Mouse (Mus musculus): ENCODE data around the gene Lrrc32. TPM values are rescaled to one million over a fixed set of nuclear protein-coding genes. Genes with fewer than 3 reads are reported as not detected.

The Lrrc32 gene
- polyA plus RNA-seq, 1 experiment from 2014 or later = 8.3 TPM

DNA sequence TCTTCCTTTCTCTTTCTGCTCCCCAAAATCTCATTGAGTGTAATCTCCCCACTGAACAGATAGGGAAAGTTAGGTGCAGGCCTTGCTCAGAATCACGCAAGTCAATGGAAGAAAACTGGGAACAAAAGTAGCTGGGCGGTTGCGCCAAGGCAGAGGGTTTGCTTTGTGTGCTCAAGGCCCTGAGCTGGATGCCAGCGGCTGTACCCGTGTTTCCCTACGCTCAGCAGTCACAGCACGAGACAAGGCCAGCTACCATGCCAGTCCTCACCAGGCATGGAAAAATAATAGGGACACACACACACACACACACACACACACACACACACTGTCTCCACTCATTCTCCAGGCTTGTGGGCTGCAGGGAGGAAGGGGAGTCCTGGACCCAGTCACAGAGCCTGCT, 12.0 kb downstream of the Lrrc32 start:
- H3K36me3 ChIP-seq (ENCODE audit: control insufficient read depth, insufficient read depth) = no peaks in the 10 kb centered on the region
- H3K27me3 ChIP-seq (ENCODE audit: control insufficient read depth, insufficient read depth, low read length) = no peaks in the 10 kb centered on the region
- no peak overlapping the region for H3K9ac ChIP-seq (ENCODE audit: low read length)
- H3K4me2 ChIP-seq (ENCODE audit: low read depth, low read length) = no peak overlapping the region
- peaks cover 16% of the 10 kb centered on the region for H3K4me1 ChIP-seq (ENCODE audit: control insufficient read depth, insufficient read depth, low read length)
- ATAC-seq (replicated peaks; ENCODE audit: extremely low read depth, insufficient read depth, low FRiP score) = no peak
- H3K4me3 ChIP-seq (ENCODE audit: low read length) = no peak overlapping the region
- peak overlapping the region; percentile 39; the same call in 1 of the 2 replicates for H3K27ac ChIP-seq (ENCODE audit: low read length)
- H3K9me3 ChIP-seq (replicated peaks; ENCODE audit: control insufficient read depth, low read length) = no peaks in the 10 kb centered on the region
- 93% methylated on average over 7 of the region's 7 CpGs for WGBS

DNA sequence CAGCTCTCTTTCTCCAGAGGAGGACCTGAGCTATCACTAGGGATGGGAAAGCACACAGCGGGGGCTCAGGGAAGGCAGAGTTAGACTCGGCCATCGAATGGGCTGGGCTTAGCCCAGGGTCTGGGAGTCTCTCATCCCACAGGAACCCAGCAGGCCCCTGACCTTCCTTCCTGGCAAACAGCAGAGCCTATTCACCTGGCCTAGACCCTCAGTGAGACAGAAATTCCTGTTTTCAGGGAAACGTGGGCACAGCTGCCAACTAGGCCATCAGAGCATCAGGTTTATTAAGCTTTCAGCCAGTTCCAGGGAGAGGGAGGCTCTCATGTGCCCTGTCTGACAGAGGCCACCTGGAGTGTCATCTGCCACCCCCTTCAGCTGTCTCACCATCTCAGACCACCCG, 13.8 kb downstream of the Lrrc32 start:
- no peak for ATAC-seq (replicated peaks; ENCODE audit: extremely low read depth, insufficient read depth, low FRiP score)
- H3K36me3 ChIP-seq (ENCODE audit: control insufficient read depth, insufficient read depth) = no peaks in the 10 kb centered on the region
- H3K4me1 ChIP-seq (ENCODE audit: control insufficient read depth, insufficient read depth, low read length) = peaks cover 16% of the 10 kb centered on the region
- H3K9me3 ChIP-seq (replicated peaks; ENCODE audit: control insufficient read depth, low read length) = no peaks in the 10 kb centered on the region
- 45% methylated on average over 5 of the region's 5 CpGs for WGBS
- H3K4me2 ChIP-seq (ENCODE audit: low read depth, low read length) = no peak overlapping the region
- no peak overlapping the region; the same call in 1 of the 2 replicates for H3K27ac ChIP-seq (ENCODE audit: low read length)
- no peaks in the 10 kb centered on the region for H3K27me3 ChIP-seq (ENCODE audit: control insufficient read depth, insufficient read depth, low read length)
- no peak overlapping the region for H3K4me3 ChIP-seq (ENCODE audit: low read length)
- H3K9ac ChIP-seq (ENCODE audit: low read length) = peak overlapping the region; percentile 42; the same call in 1 of the 2 replicates

DNA sequence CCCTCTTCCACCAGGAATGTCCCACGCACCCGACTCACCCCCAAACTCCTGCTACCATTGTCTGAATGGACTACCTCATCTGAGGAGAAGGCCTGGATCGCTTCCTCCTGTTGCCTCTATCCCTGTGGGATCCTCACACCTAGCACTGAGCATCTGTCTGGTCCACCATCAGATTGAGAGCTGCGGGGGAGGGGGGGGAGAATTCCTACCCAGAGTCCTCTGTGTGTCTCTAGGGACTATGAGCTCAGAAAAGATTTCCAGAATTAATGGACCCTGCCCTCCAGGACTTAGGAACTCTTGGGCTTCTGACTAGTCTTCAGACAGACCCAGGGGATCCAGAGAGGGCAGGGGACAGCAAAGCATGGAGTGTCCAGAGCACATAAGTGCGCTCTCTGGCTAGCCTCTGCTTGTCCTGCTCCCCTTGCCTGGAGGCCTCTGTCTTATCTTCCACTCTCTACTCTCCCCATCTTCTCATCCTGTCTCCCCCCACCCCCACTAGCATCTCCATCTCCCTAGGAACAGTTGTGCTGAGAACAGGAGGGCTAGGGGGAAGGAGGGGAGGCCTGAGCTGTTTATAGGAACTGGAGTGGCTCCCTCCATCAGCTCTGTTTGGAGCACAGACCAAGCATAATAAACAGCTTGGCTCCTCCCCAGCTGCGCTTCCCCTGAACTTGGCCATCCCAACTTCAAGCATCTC, 15.0 kb downstream of the Lrrc32 start:
- Histone ChIP-seq H3K36me3 (ENCODE audit: control insufficient read depth, insufficient read depth) (no peaks in the 10 kb centered on the region), H3K4me1 (ENCODE audit: control insufficient read depth, insufficient read depth, low read length) (peaks cover 16% of the 10 kb centered on the region), H3K4me3 (ENCODE audit: low read length) (no peak overlapping the region), H3K4me2 (ENCODE audit: low read depth, low read length) (no peak overlapping the region), H3K9me3 (replicated peaks; ENCODE audit: control insufficient read depth, low read length) (no peaks in the 10 kb centered on the region), H3K9ac (ENCODE audit: low read length) (no peak overlapping the region; the same call in 1 of the 2 replicates), H3K27me3 (ENCODE audit: control insufficient read depth, insufficient read depth, low read length) (no peaks in the 10 kb centered on the region), H3K27ac (ENCODE audit: low read length) (peak overlapping the region; percentile 40)
- peak; percentile 61 for ATAC-seq (replicated peaks; ENCODE audit: extremely low read depth, insufficient read depth, low FRiP score)
- 54% methylated on average over 6 of the region's 6 CpGs for WGBS

DNA sequence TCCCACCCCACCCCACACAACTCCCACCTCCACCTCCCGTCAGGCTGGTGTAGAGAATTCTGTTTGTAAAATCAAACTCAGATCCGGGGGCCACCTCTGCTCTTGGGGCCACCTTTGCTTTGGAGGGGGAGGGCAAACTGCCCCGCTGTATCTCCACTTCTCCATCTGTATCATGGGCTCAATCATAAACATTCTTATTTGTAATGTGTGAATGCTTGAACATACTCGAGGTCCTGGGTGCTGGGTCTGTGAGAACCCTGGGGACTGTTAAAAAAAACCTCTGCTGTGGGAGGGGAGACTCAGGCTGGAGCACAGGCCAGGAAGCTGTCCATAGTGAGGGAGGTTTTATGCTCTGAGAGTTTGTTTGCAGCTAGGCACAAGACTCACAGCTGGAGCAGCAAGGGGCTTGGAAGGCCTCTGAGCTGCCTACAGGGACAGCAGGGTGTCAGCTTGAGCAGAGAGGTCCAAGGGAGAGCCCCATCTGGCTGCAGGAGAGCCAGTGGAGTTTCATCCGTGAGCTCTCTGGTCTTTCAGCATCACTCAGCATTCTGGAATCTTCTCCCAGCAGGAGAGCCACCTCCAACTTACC, 15.7 kb downstream of the Lrrc32 start:
- H3K36me3 ChIP-seq (ENCODE audit: control insufficient read depth, insufficient read depth) = no peaks in the 10 kb centered on the region
- no peak; the same call in 1 of the 2 replicates for ATAC-seq (replicated peaks; ENCODE audit: extremely low read depth, insufficient read depth, low FRiP score)
- peak overlapping the region; percentile 50 for H3K9ac ChIP-seq (ENCODE audit: low read length)
- H3K4me2 ChIP-seq (ENCODE audit: low read depth, low read length) = no peak overlapping the region
- peak overlapping the region; percentile 40 for H3K27ac ChIP-seq (ENCODE audit: low read length)
- WGBS = 30% methylated on average over 5 of the region's 5 CpGs
- no peaks in the 10 kb centered on the region for H3K9me3 ChIP-seq (replicated peaks; ENCODE audit: control insufficient read depth, low read length)
- no peak overlapping the region for H3K4me3 ChIP-seq (ENCODE audit: low read length)
- H3K4me1 ChIP-seq (ENCODE audit: control insufficient read depth, insufficient read depth, low read length) = peaks cover 16% of the 10 kb centered on the region
- no peaks in the 10 kb centered on the region for H3K27me3 ChIP-seq (ENCODE audit: control insufficient read depth, insufficient read depth, low read length)

DNA sequence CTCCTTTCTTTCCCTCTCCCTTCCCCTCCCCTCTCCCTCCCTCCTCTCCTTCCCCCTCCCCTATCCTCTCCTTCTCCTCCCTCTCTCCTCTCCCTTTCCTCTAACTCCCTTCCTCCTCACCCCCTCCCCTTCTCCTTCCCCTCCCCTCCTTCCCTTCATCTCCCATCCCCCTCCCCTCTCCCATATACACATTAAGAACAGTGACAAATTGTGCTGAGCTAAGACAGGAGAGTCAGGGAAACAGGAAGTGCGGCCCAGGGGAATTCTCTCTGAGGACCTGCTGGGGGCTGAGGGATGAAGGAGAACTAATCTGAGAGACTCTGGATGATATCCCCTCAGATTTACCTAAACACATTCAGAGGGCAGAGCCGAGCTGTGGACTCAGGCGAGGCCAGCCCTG, 16.6 kb downstream of the Lrrc32 start:
- no peak for ATAC-seq (replicated peaks; ENCODE audit: extremely low read depth, insufficient read depth, low FRiP score)
- no peaks in the 10 kb centered on the region for H3K36me3 ChIP-seq (ENCODE audit: control insufficient read depth, insufficient read depth)
- peaks cover 16% of the 10 kb centered on the region for H3K4me1 ChIP-seq (ENCODE audit: control insufficient read depth, insufficient read depth, low read length)
- no peaks in the 10 kb centered on the region for H3K27me3 ChIP-seq (ENCODE audit: control insufficient read depth, insufficient read depth, low read length)
- H3K4me2 ChIP-seq (ENCODE audit: low read depth, low read length) = no peak overlapping the region
- H3K27ac ChIP-seq (ENCODE audit: low read length) = no peak overlapping the region
- WGBS = 52% methylated on average over 3 of the region's 3 CpGs
- no peak overlapping the region for H3K4me3 ChIP-seq (ENCODE audit: low read length)
- no peak overlapping the region for H3K9ac ChIP-seq (ENCODE audit: low read length)
- H3K9me3 ChIP-seq (replicated peaks; ENCODE audit: control insufficient read depth, low read length) = no peaks in the 10 kb centered on the region

DNA sequence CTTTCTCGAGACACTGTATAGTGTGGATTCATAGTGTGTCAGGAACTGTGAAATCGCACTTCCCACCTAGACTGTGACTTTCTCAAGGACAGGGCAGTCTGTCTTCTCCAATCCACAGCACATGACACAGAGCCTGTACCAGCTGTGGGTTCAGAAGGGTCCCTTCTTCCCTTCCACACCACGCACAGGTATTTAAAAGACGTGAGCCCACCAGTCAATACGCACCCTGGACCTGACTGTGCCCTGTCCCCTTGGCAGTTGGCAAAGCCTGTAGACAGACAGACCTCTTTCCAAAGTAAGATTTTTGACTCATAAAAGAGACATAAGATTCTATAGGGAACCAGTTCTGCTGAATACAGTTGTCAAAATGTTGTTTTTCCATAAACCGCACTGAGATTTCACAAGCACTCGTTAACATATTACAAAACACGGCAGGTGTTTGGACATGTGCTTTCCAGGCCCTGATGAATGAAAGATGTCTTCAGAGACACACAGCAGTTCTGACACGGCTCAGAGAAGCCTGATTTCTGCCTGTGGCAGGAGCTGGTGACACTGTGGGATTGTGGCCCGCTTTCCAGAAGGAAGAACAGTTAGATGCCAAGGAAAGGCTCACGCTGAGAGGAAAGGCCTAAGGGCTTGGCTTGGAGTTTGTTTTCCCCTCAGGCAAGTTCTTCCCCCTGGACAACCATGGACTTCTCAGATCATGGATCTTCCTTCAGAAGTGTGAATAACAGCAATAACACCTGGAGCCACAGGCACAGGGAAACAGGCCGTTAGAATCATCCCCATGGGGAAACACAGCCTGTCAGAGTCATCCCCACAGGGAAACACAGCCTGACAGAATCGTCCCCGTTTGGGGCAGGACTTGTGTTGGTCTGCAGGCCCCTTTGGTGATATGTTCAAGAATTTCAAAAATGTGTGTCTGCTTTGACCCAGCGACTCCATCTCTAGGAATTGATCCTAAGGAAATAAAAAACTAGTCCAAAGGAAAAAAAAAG, 22.2 kb downstream of the Lrrc32 start:
- WGBS = 61% methylated on average over 15 of the region's 15 CpGs
- H3K4me3 ChIP-seq (ENCODE audit: low read length) = no peak overlapping the region
- no peak overlapping the region for H3K4me2 ChIP-seq (ENCODE audit: low read depth, low read length)

DNA sequence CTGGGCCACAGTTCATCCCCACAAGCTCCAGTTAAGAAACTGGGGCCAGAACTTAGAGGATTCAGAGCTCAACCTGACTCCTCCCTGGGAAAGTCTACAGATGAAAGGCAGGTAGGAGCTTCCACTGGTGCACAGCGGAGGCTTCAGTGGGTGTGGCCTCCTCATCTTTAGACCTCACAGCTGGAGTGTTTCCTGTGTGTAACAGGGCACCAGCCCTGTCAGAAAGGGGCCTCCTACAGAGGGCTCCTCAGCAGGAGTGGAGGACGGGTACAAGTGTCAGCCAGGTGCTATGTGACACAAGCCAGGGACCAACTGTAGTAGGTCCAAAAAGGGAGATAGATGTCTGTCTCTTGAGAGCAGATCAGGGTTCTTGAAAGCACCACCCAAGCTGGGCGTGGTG, 24.2 kb downstream of the Lrrc32 start:
- H3K4me1 ChIP-seq (ENCODE audit: control insufficient read depth, insufficient read depth, low read length) = no peaks in the 10 kb centered on the region
- H3K36me3 ChIP-seq (ENCODE audit: control insufficient read depth, insufficient read depth) = no peaks in the 10 kb centered on the region
- ATAC-seq (replicated peaks; ENCODE audit: extremely low read depth, insufficient read depth, low FRiP score) = peak; percentile 86
- H3K4me2 ChIP-seq (ENCODE audit: low read depth, low read length) = no peak overlapping the region
- no peak overlapping the region for H3K4me3 ChIP-seq (ENCODE audit: low read length)
- no peak overlapping the region for H3K9ac ChIP-seq (ENCODE audit: low read length)
- 0 out of 2 replicates have a peak, but pooled peaks cover 2% of the 10 kb centered on the region for H3K9me3 ChIP-seq (replicated peaks; ENCODE audit: control insufficient read depth, low read length)
- 49% methylated on average over 3 of the region's 3 CpGs for WGBS
- H3K27ac ChIP-seq (ENCODE audit: low read length) = no peak overlapping the region
- H3K27me3 ChIP-seq (ENCODE audit: control insufficient read depth, insufficient read depth, low read length) = no peaks in the 10 kb centered on the region

More for the DNA sequence above, 22.2 kb downstream of the Lrrc32 start:
- H3K27me3 ChIP-seq (ENCODE audit: control insufficient read depth, insufficient read depth, low read length) = no peaks in the 10 kb centered on the region
- H3K4me1 ChIP-seq (ENCODE audit: control insufficient read depth, insufficient read depth, low read length) = no peaks in the 10 kb centered on the region
- no peak overlapping the region; the same call in 1 of the 2 replicates for H3K27ac ChIP-seq (ENCODE audit: low read length)
- H3K9ac ChIP-seq (ENCODE audit: low read length) = no peak overlapping the region
- 0 out of 2 replicates have a peak, but pooled peaks cover 2% of the 10 kb centered on the region for H3K9me3 ChIP-seq (replicated peaks; ENCODE audit: control insufficient read depth, low read length)
- no peak for ATAC-seq (replicated peaks; ENCODE audit: extremely low read depth, insufficient read depth, low FRiP score)
- no peaks in the 10 kb centered on the region for H3K36me3 ChIP-seq (ENCODE audit: control insufficient read depth, insufficient read depth)

DNA sequence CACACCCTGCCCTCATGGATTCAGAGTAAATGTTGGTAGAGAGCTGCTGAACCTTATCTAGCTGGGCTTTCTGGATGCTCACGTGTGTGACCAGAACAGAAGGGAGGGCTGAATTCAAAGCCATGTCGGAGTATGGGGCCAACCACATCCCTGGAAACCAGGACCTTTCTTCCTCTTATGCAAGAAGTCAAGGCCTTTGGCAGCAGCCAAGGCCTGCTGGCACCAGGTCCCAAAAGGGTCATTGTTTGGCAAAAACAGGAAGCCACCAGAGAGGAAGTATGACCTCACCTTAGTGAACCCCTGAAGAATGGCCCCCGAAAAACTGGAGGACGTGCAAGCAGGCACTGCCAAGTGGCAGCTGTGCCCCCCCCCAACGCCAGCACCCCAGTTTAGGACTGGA, 33.5 kb downstream of the Lrrc32 start:
- no peaks in the 10 kb centered on the region for H3K36me3 ChIP-seq (ENCODE audit: control insufficient read depth, insufficient read depth)
- no peak overlapping the region for H3K9ac ChIP-seq (ENCODE audit: low read length)
- H3K27me3 ChIP-seq (ENCODE audit: control insufficient read depth, insufficient read depth, low read length) = no peaks in the 10 kb centered on the region
- 59% methylated on average over 5 of the region's 5 CpGs for WGBS
- ATAC-seq (replicated peaks; ENCODE audit: extremely low read depth, insufficient read depth, low FRiP score) = 0 out of 2 replicates have a peak, but pooled peaks have one; percentile 5
- H3K4me3 ChIP-seq (ENCODE audit: low read length) = no peak overlapping the region
- no peak overlapping the region for H3K4me2 ChIP-seq (ENCODE audit: low read depth, low read length)
- H3K4me1 ChIP-seq (ENCODE audit: control insufficient read depth, insufficient read depth, low read length) = peaks cover 29% of the 10 kb centered on the region
- H3K27ac ChIP-seq (ENCODE audit: low read length) = peak overlapping the region; percentile 28
- no peaks in the 10 kb centered on the region for H3K9me3 ChIP-seq (replicated peaks; ENCODE audit: control insufficient read depth, low read length)

All from heart, embryonic 16.5 days (tissue).